Mouse (Mus musculus): ENCODE results near the gene Adgrf3. TPM values are rescaled to one million over a fixed set of nuclear protein-coding genes. Genes with fewer than 3 reads are reported as not detected.

Gene Adgrf3
- total and polyA plus RNA-seq, 3 experiments = 1.0 to 2.3 (median 2.2) TPM

GRCm38 (mm10) chr5:30152413-30152812 lies 53.1 kb downstream of the Adgrf3 start:
- Histone ChIP-seq H3K27me3 (replicated peaks) (no peaks in the 10 kb centered on the region), H3K9ac (ENCODE audit: insufficient read depth, low read depth) (no peak overlapping the region), H3K79me2 (replicated peaks; ENCODE audit: control insufficient read depth, extremely low read depth, insufficient read depth, poor library complexity, severe bottlenecking) (peaks cover 25% of the 10 kb centered on the region), H3K36me3 (replicated peaks in 1 of 2; ENCODE audit: control insufficient read depth in 1 of 2, insufficient read depth in 1 of 2, low read length in 1 of 2) (peaks cover 0 to 17% of the 10 kb centered on the region in 2 experiments), H3K9me3 (replicated peaks; ENCODE audit: low read length) (no peaks in the 10 kb centered on the region), H3K27ac (ENCODE audit: insufficient read depth, low read depth) (no peak overlapping the region), H3K4me3 (replicated peaks in 1 of 3; ENCODE audit: low read depth in 2 of 3, low read length in 2 of 3, poor library complexity in 1 of 3) (no peak overlapping the region), H3K4me2 (ENCODE audit: insufficient read depth, low read depth, poor library complexity, severe bottlenecking) (no peak overlapping the region), H3K4me1 (ENCODE audit: control insufficient read depth in 1 of 2, insufficient read depth in 2 of 2) (peaks cover 2 to 45% of the 10 kb centered on the region in 2 experiments; a peak in 3 of 4 replicates)
- dilution Hi-C loops (cut with MboI; ENCODE audit: extremely low pct_ligation_motif_present, extremely low pct_unique_long_range_greater_than_20kb, low sequenced_read_pairs) = no loop called here
- in situ Hi-C loops (cut with MboI; ENCODE audit: low pct_ligation_motif_present, low pct_unique_long_range_greater_than_20kb, low sequenced_read_pairs) = no loop called here
- DNase-seq (ENCODE audit: extremely low read depth) = no peak
- TF ChIP-seq MAX (IDR thresholded peaks at IDR 0.05; ENCODE audit: low read length) (no peak), RCOR1 (conservative IDR thresholded peaks at IDR 0.05; ENCODE audit: low read depth, low read length) (no peak), E2F4 (IDR thresholded peaks at IDR 0.05; ENCODE audit: insufficient replicate concordance, low read depth, low read length) (no peak), EP300 (IDR thresholded peaks at IDR 0.05; ENCODE audit: low read length) (no peak), USF1 (IDR thresholded peaks at IDR 0.05; ENCODE audit: low read depth, low read length) (no peak), MEF2A (IDR thresholded peaks at IDR 0.05; ENCODE audit: borderline replicate concordance, low read depth, low read length) (no peak), KAT2A (IDR thresholded peaks at IDR 0.05; ENCODE audit: insufficient replicate concordance, low read length) (no peak), POLR2A (IDR thresholded peaks at IDR 0.05; ENCODE audit: low read depth, low read length) (no peak), SMC3 (IDR thresholded peaks at IDR 0.05; ENCODE audit: low read depth, low read length) (no peak), IRF4 (IDR thresholded peaks at IDR 0.05; ENCODE audit: low read depth, low read length) (no peak)

- no peaks in the 10 kb centered on the region for H3K27me3 ChIP-seq (replicated peaks)
- H3K36me3 ChIP-seq (replicated peaks in 1 of 2; ENCODE audit: control insufficient read depth in 1 of 2, insufficient read depth in 1 of 2, low read length in 1 of 2) = peaks cover 0 to 18% of the 10 kb centered on the region in 2 experiments
- H3K4me1 ChIP-seq (ENCODE audit: control insufficient read depth in 1 of 2, insufficient read depth in 2 of 2) = peaks cover 2 to 41% of the 10 kb centered on the region in 2 experiments; a peak in 3 of 4 replicates
- in situ Hi-C loops (cut with MboI; ENCODE audit: low pct_ligation_motif_present, low pct_unique_long_range_greater_than_20kb, low sequenced_read_pairs) (no loop called here), dilution Hi-C loops (cut with MboI; ENCODE audit: extremely low pct_ligation_motif_present, extremely low pct_unique_long_range_greater_than_20kb, low sequenced_read_pairs) (no loop called here)
- TF ChIP-seq HCFC1 (IDR thresholded peaks at IDR 0.05; ENCODE audit: low read depth, low read length) (no peak), SIN3A (IDR thresholded peaks at IDR 0.05; ENCODE audit: low read length) (no peak), JUN (IDR thresholded peaks at IDR 0.05; ENCODE audit: insufficient read depth, low read depth, low read length) (no peak), CTCF (conservative IDR thresholded peaks at IDR 0.05 in 1 of 2, IDR thresholded peaks at IDR 0.05 in 1 of 2; ENCODE audit: low read depth in 2 of 2, low read length in 2 of 2) (no peak), KAT2A (IDR thresholded peaks at IDR 0.05; ENCODE audit: insufficient replicate concordance, low read length) (no peak), MAFK (IDR thresholded peaks at IDR 0.05; ENCODE audit: insufficient replicate concordance, low read length) (no peak), MAX (IDR thresholded peaks at IDR 0.05; ENCODE audit: low read length) (no peak), RCOR1 (conservative IDR thresholded peaks at IDR 0.05; ENCODE audit: low read depth, low read length) (no peak), CHD2 (IDR thresholded peaks at IDR 0.05; ENCODE audit: low read length) (no peak), USF2 (conservative IDR thresholded peaks at IDR 0.05; ENCODE audit: low read depth, low read length) (no peak), ZNF384 (IDR thresholded peaks at IDR 0.05; ENCODE audit: low read depth, low read length) (no peak), NELFE (IDR thresholded peaks at IDR 0.05; ENCODE audit: low read depth, low read length) (no peak), MAZ (IDR thresholded peaks at IDR 0.05; ENCODE audit: low read depth, low read length) (no peak)
- no peak overlapping the region for H3K4me2 ChIP-seq (ENCODE audit: insufficient read depth, low read depth, poor library complexity, severe bottlenecking)
- H3K9me3 ChIP-seq (replicated peaks; ENCODE audit: low read length) = no peaks in the 10 kb centered on the region
- H3K27ac ChIP-seq (ENCODE audit: insufficient read depth, low read depth) = no peak overlapping the region
- no peak for DNase-seq (ENCODE audit: extremely low read depth)
- no peak overlapping the region for H3K4me3 ChIP-seq (replicated peaks in 1 of 3; ENCODE audit: low read depth in 2 of 3, low read length in 2 of 3, poor library complexity in 1 of 3)
- H3K79me2 ChIP-seq (replicated peaks; ENCODE audit: control insufficient read depth, extremely low read depth, insufficient read depth, poor library complexity, severe bottlenecking) = peaks cover 21% of the 10 kb centered on the region
- H3K9ac ChIP-seq (ENCODE audit: insufficient read depth, low read depth) = no peak overlapping the region
Observed at GRCm38 (mm10) chr5:30152007-30152406, 53.5 kb downstream of the Adgrf3 start.
